Mouse (Mus musculus): ENCODE results near the gene Ptpn7. TPM values are rescaled to one million over a fixed set of nuclear protein-coding genes. Genes with fewer than 3 reads are reported as not detected.

Gene Ptpn7
- 9.0 and 9.6 TPM in 2 replicates for polyA plus RNA-seq (2015; fragmentation: Nextera tagmentation; extraction: Ambion mirVana)

DNA sequence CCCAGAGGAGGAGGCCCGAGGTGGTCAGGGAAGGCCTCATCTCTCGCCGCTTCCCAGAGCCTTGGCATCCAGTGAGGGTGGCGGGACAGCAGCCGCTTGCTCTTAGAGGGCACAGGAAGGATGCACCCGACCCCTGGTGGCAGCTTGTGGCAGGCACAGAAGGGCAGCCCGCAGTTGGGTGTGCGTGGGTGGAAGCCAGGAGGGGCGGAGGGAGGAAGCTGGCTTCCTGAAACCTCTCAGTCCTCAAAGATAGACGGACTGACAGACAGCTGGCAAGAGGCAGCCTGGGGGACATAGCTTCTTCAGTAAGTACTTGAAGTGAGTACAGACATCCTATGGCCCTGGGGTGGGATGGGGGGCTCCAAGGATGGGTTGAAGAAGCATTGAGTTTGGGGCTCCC, at the start of gene Ptpn7:
Gene Ptpn7, plus strand, starts transcription at position 228 of the 400 bp plus-strand sequence.
- 6% methylated on average over 10 of the region's 10 CpGs for WGBS (ENCODE audit: insufficient replicate concordance)
- Histone ChIP-seq H3K9me3 (replicated peaks; ENCODE audit: control insufficient read depth, low read length) (no peaks in the 10 kb centered on the region), H3K4me1 (ENCODE audit: control insufficient read depth, low read depth, low read length) (peaks cover 34% of the 10 kb centered on the region), H3K4me2 (ENCODE audit: low read depth, low read length) (peak within 1 kb of the TSS; percentile 42), H3K27ac (ENCODE audit: low read length) (peak within 1 kb of the TSS; percentile 79), H3K27me3 (ENCODE audit: control insufficient read depth, insufficient read depth, low read depth, low read length) (0 out of 2 replicates have a peak, but pooled peaks cover 4% of the 10 kb centered on the region), H3K9ac (ENCODE audit: low read depth, low read length) (peak within 1 kb of the TSS; percentile 40), H3K36me3 (ENCODE audit: control insufficient read depth, insufficient read depth) (no peaks in the 10 kb centered on the region; the same call in 1 of the 2 replicates), H3K4me3 (ENCODE audit: low read depth, low read length) (peak within 1 kb of the TSS; percentile 42)
- ATAC-seq (ENCODE audit: low read depth): peak; percentile 75

- Histone ChIP-seq H3K4me2 (ENCODE audit: low read depth, low read length) (no peak overlapping the region), H3K27ac (ENCODE audit: low read length) (no peak overlapping the region), H3K36me3 (ENCODE audit: control insufficient read depth, insufficient read depth) (no peaks in the 10 kb centered on the region), H3K4me1 (ENCODE audit: control insufficient read depth, low read depth, low read length) (no peaks in the 10 kb centered on the region), H3K4me3 (ENCODE audit: low read depth, low read length) (no peak overlapping the region), H3K9ac (ENCODE audit: low read depth, low read length) (no peak overlapping the region), H3K27me3 (ENCODE audit: control insufficient read depth, insufficient read depth, low read depth, low read length) (peaks cover 24% of the 10 kb centered on the region), H3K9me3 (replicated peaks; ENCODE audit: control insufficient read depth, low read length) (no peaks in the 10 kb centered on the region)
- 44% methylated on average over 9 of the region's 9 CpGs for WGBS (ENCODE audit: insufficient replicate concordance)
- ATAC-seq (ENCODE audit: low read depth): no peak
These were observed 49.0 kb upstream of the Ptpn7 start for GRCm38 (mm10) chr1:135083465-135083864.

GRCm38 (mm10) chr1:135085296-135085871, 47.1 kb upstream of the Ptpn7 start:
- ATAC-seq (ENCODE audit: low read depth): no peak
- no peak overlapping the region for H3K4me2 ChIP-seq (ENCODE audit: low read depth, low read length)
- H3K27ac ChIP-seq (ENCODE audit: low read length): no peak overlapping the region
- H3K9ac ChIP-seq (ENCODE audit: low read depth, low read length): no peak overlapping the region
- 10% methylated on average over 28 of the region's 28 CpGs for WGBS (ENCODE audit: insufficient replicate concordance)
- no peaks in the 10 kb centered on the region for H3K4me1 ChIP-seq (ENCODE audit: control insufficient read depth, low read depth, low read length)
- H3K9me3 ChIP-seq (replicated peaks; ENCODE audit: control insufficient read depth, low read length): no peaks in the 10 kb centered on the region
- no peaks in the 10 kb centered on the region for H3K36me3 ChIP-seq (ENCODE audit: control insufficient read depth, insufficient read depth)
- H3K27me3 ChIP-seq (ENCODE audit: control insufficient read depth, insufficient read depth, low read depth, low read length): peaks cover 24% of the 10 kb centered on the region
- no peak overlapping the region for H3K4me3 ChIP-seq (ENCODE audit: low read depth, low read length)

- Histone ChIP-seq H3K4me3 (ENCODE audit: low read depth, low read length) (no peak overlapping the region), H3K27ac (ENCODE audit: low read length) (no peak overlapping the region), H3K9ac (ENCODE audit: low read depth, low read length) (no peak overlapping the region), H3K4me1 (ENCODE audit: control insufficient read depth, low read depth, low read length) (no peaks in the 10 kb centered on the region), H3K36me3 (ENCODE audit: control insufficient read depth, insufficient read depth) (no peaks in the 10 kb centered on the region), H3K4me2 (ENCODE audit: low read depth, low read length) (no peak overlapping the region), H3K27me3 (ENCODE audit: control insufficient read depth, insufficient read depth, low read depth, low read length) (peaks cover 24% of the 10 kb centered on the region), H3K9me3 (replicated peaks; ENCODE audit: control insufficient read depth, low read length) (no peaks in the 10 kb centered on the region)
- WGBS (ENCODE audit: insufficient replicate concordance): 26% methylated on average over 7 of the region's 7 CpGs
- ATAC-seq (ENCODE audit: low read depth): no peak
These were observed 46.5 kb upstream of the Ptpn7 start for GRCm38 (mm10) chr1:135086015-135086414.

- no peak for ATAC-seq (ENCODE audit: low read depth)
- Histone ChIP-seq H3K9ac (ENCODE audit: low read depth, low read length) (no peak overlapping the region), H3K4me3 (ENCODE audit: low read depth, low read length) (no peak overlapping the region), H3K4me1 (ENCODE audit: control insufficient read depth, low read depth, low read length) (no peaks in the 10 kb centered on the region), H3K27ac (ENCODE audit: low read length) (no peak overlapping the region), H3K36me3 (ENCODE audit: control insufficient read depth, insufficient read depth) (no peaks in the 10 kb centered on the region), H3K9me3 (replicated peaks; ENCODE audit: control insufficient read depth, low read length) (no peaks in the 10 kb centered on the region), H3K27me3 (ENCODE audit: control insufficient read depth, insufficient read depth, low read depth, low read length) (peaks cover 24% of the 10 kb centered on the region), H3K4me2 (ENCODE audit: low read depth, low read length) (no peak overlapping the region)
- WGBS (ENCODE audit: insufficient replicate concordance): 33% methylated on average over 1 of the region's 1 CpGs
These were observed 45.1 kb upstream of the Ptpn7 start for GRCm38 (mm10) chr1:135087414-135087813.

- 60% methylated on average over 10 of the region's 10 CpGs for WGBS (ENCODE audit: insufficient replicate concordance)
- H3K27me3 ChIP-seq (ENCODE audit: control insufficient read depth, insufficient read depth, low read depth, low read length): peaks cover 21% of the 10 kb centered on the region
- H3K4me2 ChIP-seq (ENCODE audit: low read depth, low read length): no peak overlapping the region
These were observed 42.9 kb upstream of the Ptpn7 start for GRCm38 (mm10) chr1:135089626-135090025.

GRCm38 (mm10) chr1:135090914-135091313, 41.6 kb upstream of the Ptpn7 start:
- Histone ChIP-seq H3K9me3 (replicated peaks; ENCODE audit: control insufficient read depth, low read length) (no peaks in the 10 kb centered on the region), H3K27ac (ENCODE audit: low read length) (no peak overlapping the region), H3K4me2 (ENCODE audit: low read depth, low read length) (no peak overlapping the region), H3K4me1 (ENCODE audit: control insufficient read depth, low read depth, low read length) (peaks cover 3% of the 10 kb centered on the region; the same call in 1 of the 2 replicates), H3K4me3 (ENCODE audit: low read depth, low read length) (no peak overlapping the region), H3K9ac (ENCODE audit: low read depth, low read length) (no peak overlapping the region), H3K36me3 (ENCODE audit: control insufficient read depth, insufficient read depth) (no peaks in the 10 kb centered on the region), H3K27me3 (ENCODE audit: control insufficient read depth, insufficient read depth, low read depth, low read length) (peaks cover 8% of the 10 kb centered on the region)
- no peak for ATAC-seq (ENCODE audit: low read depth)
- 28% methylated on average over 3 of the region's 3 CpGs for WGBS (ENCODE audit: insufficient replicate concordance)

More at GRCm38 (mm10) chr1:135089626-135090025, 42.9 kb upstream of the Ptpn7 start:
- H3K9me3 ChIP-seq (replicated peaks; ENCODE audit: control insufficient read depth, low read length): no peaks in the 10 kb centered on the region
- H3K27ac ChIP-seq (ENCODE audit: low read length): no peak overlapping the region
- ATAC-seq (ENCODE audit: low read depth): no peak
- H3K36me3 ChIP-seq (ENCODE audit: control insufficient read depth, insufficient read depth): no peaks in the 10 kb centered on the region
- H3K4me3 ChIP-seq (ENCODE audit: low read depth, low read length): no peak overlapping the region
- H3K9ac ChIP-seq (ENCODE audit: low read depth, low read length): no peak overlapping the region
- no peaks in the 10 kb centered on the region for H3K4me1 ChIP-seq (ENCODE audit: control insufficient read depth, low read depth, low read length)

DNA sequence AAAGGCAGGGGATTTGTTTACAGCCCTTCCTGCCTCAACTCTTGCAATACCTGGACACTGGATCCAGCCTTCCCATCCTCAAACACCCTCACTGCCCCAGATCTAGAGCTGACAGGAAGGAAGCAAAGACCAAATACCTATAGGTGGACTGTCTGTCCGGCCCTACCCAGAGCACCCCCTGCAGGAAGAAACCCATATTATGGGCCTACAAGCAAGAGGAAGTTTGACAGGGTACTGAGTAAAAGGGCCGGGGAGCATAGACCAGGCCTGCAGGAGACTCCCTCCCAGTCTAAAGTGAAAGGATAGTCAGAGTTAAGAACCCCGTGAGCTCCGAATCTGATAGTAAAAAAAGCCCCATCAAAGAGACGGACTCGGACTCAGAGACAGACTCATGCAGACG, 37.8 kb upstream of the Ptpn7 start:
- Histone ChIP-seq H3K4me2 (ENCODE audit: low read depth, low read length) (no peak overlapping the region), H3K9ac (ENCODE audit: low read depth, low read length) (no peak overlapping the region)

GRCm38 (mm10) chr1:135095189-135095588, 37.3 kb upstream of the Ptpn7 start:
- Histone ChIP-seq H3K4me1 (ENCODE audit: control insufficient read depth, low read depth, low read length) (peaks cover 3% of the 10 kb centered on the region; the same call in 1 of the 2 replicates), H3K27me3 (ENCODE audit: control insufficient read depth, insufficient read depth, low read depth, low read length) (no peaks in the 10 kb centered on the region), H3K9me3 (replicated peaks; ENCODE audit: control insufficient read depth, low read length) (no peaks in the 10 kb centered on the region), H3K9ac (ENCODE audit: low read depth, low read length) (no peak overlapping the region), H3K4me3 (ENCODE audit: low read depth, low read length) (no peak overlapping the region), H3K27ac (ENCODE audit: low read length) (no peak overlapping the region), H3K36me3 (ENCODE audit: control insufficient read depth, insufficient read depth) (no peaks in the 10 kb centered on the region), H3K4me2 (ENCODE audit: low read depth, low read length) (no peak overlapping the region)
- WGBS (ENCODE audit: insufficient replicate concordance): 5% methylated on average over 7 of the region's 7 CpGs
- 0 out of 2 replicates have a peak, but pooled peaks have one; percentile 37 for ATAC-seq (ENCODE audit: low read depth)

More for the DNA sequence above, 37.8 kb upstream of the Ptpn7 start:
- no peaks in the 10 kb centered on the region for H3K27me3 ChIP-seq (ENCODE audit: control insufficient read depth, insufficient read depth, low read depth, low read length)
- H3K4me3 ChIP-seq (ENCODE audit: low read depth, low read length): no peak overlapping the region
- no peaks in the 10 kb centered on the region for H3K36me3 ChIP-seq (ENCODE audit: control insufficient read depth, insufficient read depth)
- no peak for ATAC-seq (ENCODE audit: low read depth)
- H3K9me3 ChIP-seq (replicated peaks; ENCODE audit: control insufficient read depth, low read length): no peaks in the 10 kb centered on the region
- WGBS (ENCODE audit: insufficient replicate concordance): 30% methylated on average over 7 of the region's 7 CpGs
- H3K27ac ChIP-seq (ENCODE audit: low read length): no peak overlapping the region
- peaks cover 3% of the 10 kb centered on the region; the same call in 1 of the 2 replicates for H3K4me1 ChIP-seq (ENCODE audit: control insufficient read depth, low read depth, low read length)

Measured in liver, embryonic 16.5 days (tissue).